Mouse (Mus musculus) myocyte (in vitro differentiated cells): Measurements from ENCODE around the gene Samm50.

Experiments used
- MYOG ChIP-seq, 3 experiments: IDR thresholded peaks; one replicate each; pipeline ENCODE4 v1.6.1; 2011; ENCODE audit warnings: control low read depth in 2 of 3, low read depth in 2 of 3, mild to moderate bottlenecking in 2 of 3; ENCODE audit not compliant: insufficient read length in 2 of 3, control insufficient read depth in 1 of 3, insufficient read depth in 1 of 3
- POLR2A ChIP-seq: IDR thresholded peaks from one replicate; pipeline ENCODE4 v1.6.1; 2011; ENCODE audit warnings: low read depth, mild to moderate bottlenecking, control low read depth, moderate library complexity; ENCODE audit not compliant: insufficient read length
- POLR2AphosphoS2 ChIP-seq: IDR thresholded peaks from one replicate; pipeline ENCODE4 v1.6.1; 2011; ENCODE audit warnings: low read depth, control low read depth; ENCODE audit not compliant: insufficient read length
- REST ChIP-seq: IDR thresholded peaks from one replicate; pipeline ENCODE4 v1.6.1; 2011; ENCODE audit warnings: mild to moderate bottlenecking, control low read depth, moderate library complexity; ENCODE audit not compliant: insufficient read depth, insufficient read length
- USF1 ChIP-seq: IDR thresholded peaks from one replicate; pipeline ENCODE4 v1.6.1; 2011; ENCODE audit warnings: low read depth, mild to moderate bottlenecking, control low read depth, moderate library complexity

GRCm38 (mm10) chr15:84196486-84197165 lies 4.6 kb downstream of the Samm50 start:
- no peak for TF ChIP-seq MYOG (IDR thresholded peaks at IDR 0.05; ENCODE audit: control insufficient read depth in 1 of 3, insufficient read depth in 1 of 3, insufficient read length in 2 of 3, low read depth in 2 of 3)
- TF ChIP-seq POLR2A: no peak
- TF ChIP-seq USF1: no peak
- no peak for TF ChIP-seq REST
- no peak for TF ChIP-seq POLR2AphosphoS2
